Mouse (Mus musculus) limb, embryonic 14.5 days (tissue): ENCODE results near the gene Sit1. TPM values are rescaled to one million over a fixed set of nuclear protein-coding genes. Genes with fewer than 3 reads are reported as not detected.

Source experiments
- ATAC-seq: fragments of 200-750 bp; cut with Nextera tagmentation; 2 replicates; pipeline ENCODE4 v1.8.0; 2017; ENCODE audit warnings: low read depth, moderate number of reproducible peaks, moderate TSS enrichment; ENCODE audit not compliant: low FRiP score
- DNase-seq: peaks from one replicate; pipeline ENCODE4 v3.0.0-alpha.2; 2015; ENCODE audit warnings: low spot score
- H3K27ac ChIP-seq: fragments of 300-500 bp; sonication (generic); replicated peaks from 2 replicates; pipeline ENCODE4 v1.5.1; 2014; ENCODE audit warnings: low read depth, mild to moderate bottlenecking, low read length, moderate library complexity, mixed read lengths
- H3K27me3 ChIP-seq: fragments of 300-500 bp; sonication (generic); 2 replicates; pipeline ENCODE4 v1.6.1; 2014; ENCODE audit warnings: low read length, mixed read lengths; ENCODE audit not compliant: control insufficient read depth, insufficient read depth
- H3K36me3 ChIP-seq: fragments of 300-500 bp; sonication (generic); 2 replicates; pipeline ENCODE4 v1.6.1; 2014; ENCODE audit warnings: mild to moderate bottlenecking, low read length, moderate library complexity, mixed read lengths; ENCODE audit not compliant: control insufficient read depth, insufficient read depth
- H3K4me1 ChIP-seq: fragments of 300-500 bp; sonication (generic); 2 replicates; pipeline ENCODE4 v1.6.1; 2014; ENCODE audit warnings: antibody characterized with exemption, low read length, mixed read lengths; ENCODE audit not compliant: control insufficient read depth, insufficient read depth
- H3K4me2 ChIP-seq: fragments of 300-500 bp; sonication (generic); replicated peaks from 2 replicates; pipeline ENCODE4 v1.6.1; 2014; ENCODE audit warnings: low read depth, mild to moderate bottlenecking, low read length, moderate library complexity; ENCODE audit not compliant: severe bottlenecking
- H3K4me3 ChIP-seq: fragments of 300-500 bp; sonication (generic); replicated peaks from 2 replicates; pipeline ENCODE4 v1.5.1; 2014; ENCODE audit warnings: low read length
- H3K9ac ChIP-seq: fragments of 300-500 bp; sonication (generic); 2 replicates; pipeline ENCODE4 v1.6.1; 2014; ENCODE audit warnings: mild to moderate bottlenecking, low read depth, low read length, moderate library complexity; ENCODE audit not compliant: severe bottlenecking
- H3K9me3 ChIP-seq: fragments of 300-500 bp; sonication (generic); 2 replicates; pipeline ENCODE4 v1.6.1; 2016; ENCODE audit warnings: low read length; ENCODE audit not compliant: control insufficient read depth
- POLR2A ChIP-seq: fragments of 200-500 bp; IDR thresholded peaks from 2 replicates; pipeline ENCODE4 v1.8.0; 2012; ENCODE audit warnings: inconsistent platforms, mild to moderate bottlenecking, moderate library complexity, borderline replicate concordance; ENCODE audit not compliant: insufficient read depth, insufficient read length; ENCODE audit errors: extremely low read depth
- WGBS: fragments of 180-500 bp; shearing (Covaris S2); extraction: QIAGEN DNeasy Blood & Tissue Kit; methylation state at CpG from one replicate; pipeline ENCODE4 v1.1.7; 2014; 5-methylcytosine and 5-hydroxymethylcytosine counted together
- polyA plus RNA-seq, 2 experiments: library from polyadenylated mRNA; depleted of rRNA in 1 of 2; stranded (reverse) in 1 of 2; unstranded in 1 of 2; fragments of >200 nt; fragmentation: Nextera tagmentation in 1 of 2; extraction: Ambion mirVana in 1 of 2; gene quantifications; 2 replicates each; pipeline versions ENCODE4 v1.2.1 to v1.2.3; 2012 to 2014

Gene Sit1
- polyA plus RNA-seq, 2 experiments: not detected

GRCm38 (mm10) chr4:43503041-43503440 lies 19.5 kb upstream of the Sit1 start:
- TF ChIP-seq POLR2A: no peak
- no peak overlapping the region for H3K4me3 ChIP-seq
- H3K9ac ChIP-seq: no peak overlapping the region
- peaks cover 29% of the 10 kb centered on the region for H3K4me1 ChIP-seq
- H3K27ac ChIP-seq: no peak overlapping the region
- ATAC-seq (no peak), DNase-seq (no peak)
- 83% methylated on average over 2 of the region's 2 CpGs for WGBS
- no peaks in the 10 kb centered on the region for H3K36me3 ChIP-seq
- no peak overlapping the region for H3K4me2 ChIP-seq
- H3K27me3 ChIP-seq: no peaks in the 10 kb centered on the region
- H3K9me3 ChIP-seq: no peaks in the 10 kb centered on the region

- Histone ChIP-seq H3K4me3 (peak within 1 kb of the TSS; percentile 56), H3K9me3 (no peaks in the 10 kb centered on the region), H3K9ac (peak within 1 kb of the TSS; percentile 55), H3K4me1 (peaks cover 29% of the 10 kb centered on the region), H3K27me3 (no peaks in the 10 kb centered on the region), H3K4me2 (peak within 1 kb of the TSS; percentile 68), H3K36me3 (peaks cover 26% of the 10 kb centered on the region), H3K27ac (no peak within 1 kb of the TSS)
- ATAC-seq: peak; percentile 80
- WGBS: 6% methylated on average over 50 of the region's 50 CpGs
- peak; percentile 70; the same call in 1 of the 2 replicates for TF ChIP-seq POLR2A
- DNase-seq: peak; percentile 88
These were observed 16.1 kb upstream of the Sit1 start, which contains the start of gene Arhgef39 for GRCm38 (mm10) chr4:43499407-43500333. TSS of gene Arhgef39 (minus strand) at chr4:43499695.

- H3K4me2 ChIP-seq: peak overlapping the region; percentile 68
- peak; percentile 65 for DNase-seq
- ATAC-seq: 0 out of 2 replicates have a peak, but pooled peaks have one; percentile 62
- H3K9me3 ChIP-seq: no peaks in the 10 kb centered on the region
- H3K36me3 ChIP-seq: peaks cover 26% of the 10 kb centered on the region
- no peaks in the 10 kb centered on the region for H3K27me3 ChIP-seq
- H3K4me1 ChIP-seq: peaks cover 34% of the 10 kb centered on the region
- H3K9ac ChIP-seq: peak overlapping the region; percentile 55
- peak overlapping the region; percentile 56 for H3K4me3 ChIP-seq
- 11% methylated on average over 8 of the region's 8 CpGs for WGBS
- H3K27ac ChIP-seq: no peak overlapping the region
- TF ChIP-seq POLR2A: no peak
These were observed 15.4 kb upstream of the Sit1 start for GRCm38 (mm10) chr4:43498983-43499382.

- no peak for ATAC-seq
- Histone ChIP-seq H3K27me3 (no peaks in the 10 kb centered on the region), H3K4me1 (peaks cover 35% of the 10 kb centered on the region), H3K9me3 (no peaks in the 10 kb centered on the region), H3K4me3 (peak overlapping the region; percentile 56), H3K4me2 (peak overlapping the region; percentile 68), H3K9ac (peak overlapping the region; percentile 22; the same call in 1 of the 2 replicates), H3K36me3 (peaks cover 26% of the 10 kb centered on the region), H3K27ac (no peak overlapping the region)
- DNase-seq: no peak
- 66% methylated on average over 4 of the region's 4 CpGs for WGBS
- no peak for TF ChIP-seq POLR2A
These were observed 14.4 kb upstream of the Sit1 start for GRCm38 (mm10) chr4:43497946-43498345.

GRCm38 (mm10) chr4:43497405-43497804 lies 13.9 kb upstream of the Sit1 start:
- ATAC-seq (no peak), DNase-seq (no peak)
- Histone ChIP-seq H3K27me3 (no peaks in the 10 kb centered on the region), H3K36me3 (peaks cover 26% of the 10 kb centered on the region), H3K4me2 (no peak overlapping the region; the same call in 1 of the 2 replicates), H3K27ac (no peak overlapping the region), H3K4me1 (peaks cover 35% of the 10 kb centered on the region), H3K9me3 (no peaks in the 10 kb centered on the region), H3K4me3 (no peak overlapping the region), H3K9ac (no peak overlapping the region)
- WGBS: 88% methylated on average over 8 of the region's 8 CpGs
- no peak for TF ChIP-seq POLR2A
